Mouse (Mus musculus) MEL (cell line): ENCODE results near the gene Pgls.

Source experiments
- CTCF ChIP-seq, 3 experiments: IDR thresholded peaks in 2 of 3; conservative IDR thresholded peaks in 1 of 3; 2 replicates each; pipeline ENCODE4 v1.5.1; 2011 to 2012; ENCODE audit warnings: low read length in 3 of 3, low read depth in 2 of 3, mild to moderate bottlenecking in 2 of 3, improper control_type of control experiment in 1 of 3, inconsistent platforms in 1 of 3, mixed read lengths in 1 of 3, moderate library complexity in 1 of 3; ENCODE audit not compliant: control insufficient read depth in 1 of 3, insufficient read depth in 1 of 3, poor library complexity in 1 of 3, severe bottlenecking in 1 of 3
- EP300 ChIP-seq, 2 experiments: IDR thresholded peaks; 2 replicates each; pipeline ENCODE4 v1.6.1; 2011; ENCODE audit warnings: improper control_type of control experiment in 2 of 2, low read length in 2 of 2, low read depth in 1 of 2, mild to moderate bottlenecking in 1 of 2
- ETS1 ChIP-seq: IDR thresholded peaks from 2 replicates; pipeline ENCODE4 v1.6.1; 2012; ENCODE audit warnings: low read depth, mild to moderate bottlenecking, inconsistent platforms, low read length, improper control_type of control experiment, moderate library complexity
- MAX ChIP-seq: IDR thresholded peaks from 2 replicates; pipeline ENCODE4 v1.6.1; 2011; ENCODE audit warnings: low read length, improper control_type of control experiment
- MAZ ChIP-seq: IDR thresholded peaks from 2 replicates; pipeline ENCODE4 v1.6.1; 2012; ENCODE audit warnings: low read depth, mild to moderate bottlenecking, inconsistent platforms, low read length, improper control_type of control experiment
- NELFE ChIP-seq: IDR thresholded peaks from 2 replicates; pipeline ENCODE4 v1.6.1; 2011; ENCODE audit warnings: low read depth, low read length, improper control_type of control experiment
- POLR2A ChIP-seq, 2 experiments: IDR thresholded peaks; 2 replicates each; pipeline ENCODE4 v1.6.1; 2011 to 2012; ENCODE audit warnings: low read length in 2 of 2, mild to moderate bottlenecking in 2 of 2, control low read depth in 1 of 2, improper control_type of control experiment in 1 of 2, low read depth in 1 of 2, moderate library complexity in 1 of 2; ENCODE audit not compliant: control insufficient read depth in 1 of 2, insufficient read depth in 1 of 2, poor library complexity in 1 of 2
- RCOR1 ChIP-seq: IDR thresholded peaks from 2 replicates; pipeline ENCODE4 v1.6.1; 2012; ENCODE audit warnings: low read depth, mild to moderate bottlenecking, inconsistent platforms, low read length, improper control_type of control experiment
- TBP ChIP-seq: IDR thresholded peaks from 2 replicates; pipeline ENCODE4 v1.8.0; 2011; ENCODE audit warnings: low read depth, low read length, improper control_type of control experiment
- USF1 ChIP-seq: IDR thresholded peaks from 2 replicates; pipeline ENCODE4 v1.6.1; 2014; ENCODE audit warnings: low read depth, mild to moderate bottlenecking, inconsistent platforms, low read length, improper control_type of control experiment, moderate library complexity
- USF2 ChIP-seq, 2 experiments: IDR thresholded peaks; 2 replicates each; pipeline ENCODE4 v1.6.1; 2011 to 2012; ENCODE audit warnings: improper control_type of control experiment in 2 of 2, low read length in 2 of 2, borderline replicate concordance in 1 of 2, inconsistent platforms in 1 of 2, low read depth in 1 of 2, mild to moderate bottlenecking in 1 of 2; ENCODE audit not compliant: insufficient read depth in 1 of 2

DNA sequence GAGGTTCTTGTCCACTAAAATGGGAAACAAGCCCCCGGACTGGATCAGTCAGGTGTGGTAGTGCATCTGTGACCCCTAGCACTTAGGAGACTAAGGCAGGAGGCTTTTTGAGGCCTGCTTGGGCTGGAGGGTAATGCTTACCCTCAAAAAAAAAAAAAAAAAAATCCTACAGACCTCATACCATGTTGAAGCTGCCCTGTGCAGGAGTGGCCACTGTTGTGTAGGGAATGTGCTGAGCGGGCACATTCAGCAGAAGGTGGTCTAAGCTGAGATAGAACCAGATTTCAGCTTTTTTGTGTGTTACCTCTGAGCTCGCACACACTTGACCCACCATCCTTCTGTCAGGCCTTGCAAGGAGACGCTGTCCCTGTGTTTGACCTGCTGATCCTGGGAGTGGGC lies 2.3 kb downstream of the Pgls start:
- TF ChIP-seq TBP, result no peak
- TF ChIP-seq CTCF (IDR thresholded peaks at IDR 0.05 in 2 of 3, conservative IDR thresholded peaks at IDR 0.05 in 1 of 3; ENCODE audit: control insufficient read depth in 1 of 3, insufficient read depth in 1 of 3, low read depth in 2 of 3, low read length in 3 of 3, poor library complexity in 1 of 3, severe bottlenecking in 1 of 3), result no peak
- no peak for TF ChIP-seq USF1
- no peak for TF ChIP-seq ETS1
- no peak for TF ChIP-seq EP300 (IDR thresholded peaks at IDR 0.05; ENCODE audit: low read depth in 1 of 2, low read length in 2 of 2)
- TF ChIP-seq MAX, result no peak
- TF ChIP-seq USF2 (IDR thresholded peaks at IDR 0.05; ENCODE audit: borderline replicate concordance in 1 of 2, insufficient read depth in 1 of 2, low read depth in 1 of 2, low read length in 2 of 2), result no peak
- TF ChIP-seq MAZ, result no peak
- TF ChIP-seq POLR2A (IDR thresholded peaks at IDR 0.05; ENCODE audit: control insufficient read depth in 1 of 2, insufficient read depth in 1 of 2, low read depth in 1 of 2, low read length in 2 of 2, poor library complexity in 1 of 2), result no peak
- no peak for TF ChIP-seq RCOR1
- TF ChIP-seq NELFE, result no peak
